Comparison of ENCODE assay signal across 8 mouse cellular contexts in genomic region chr2:173171470-173171869, GRCm38 (mm10). TPM values are rescaled to one million over a fixed set of nuclear protein-coding genes. Genes with fewer than 3 reads are reported as not detected.
DNase-seq lines count a peak whose midpoint lies in the region; ATAC-seq lines count a peak whose summit lies in the region.

No protein-coding gene starts in this region.

- ATAC-seq in forebrain, embryonic 16.5 days: no peak
- ATAC-seq in limb, embryonic 15.5 days (ENCODE audit: insufficient number of reproducible peaks, low FRiP score, low TSS enrichment, low read depth): peak; percentile 26; the same call in 1 of the 2 replicates
- ATAC-seq in monocyte, adult 5-6 weeks (replicated peaks; ENCODE audit: insufficient number of reproducible peaks, low FRiP score, low TSS enrichment, poor library complexity, severe bottlenecking): no peak

- WGBS in forebrain, embryonic 16.5 days: 3% methylated on average over 30 of the region's 30 CpGs
- under 1% methylated on average over 29 of the region's 30 CpGs for WGBS in limb, embryonic 15.5 days

- peak; percentile 17 for DNase-seq in Muller cell, postnatal 12 days (ENCODE audit: inconsistent ontology term)
- peak; percentile 88 for DNase-seq in adrenal gland, adult 2 months
- DNase-seq in induced T-regulatory cell, adult 2 months (ENCODE audit: low read depth): peak; percentile 20
- peak; percentile 68 for DNase-seq in ovary, postnatal 14 days (ENCODE audit: low spot score)
- DNase-seq in layer of hippocampus, postnatal 36 days: no peak

- H3K27me3 ChIP-seq in forebrain, embryonic 16.5 days (replicated peaks; ENCODE audit: control insufficient read depth, insufficient read depth, low read length): no peaks in the 10 kb centered on the region
- peaks cover 4% of the 10 kb centered on the region; the same call in 1 of the 2 replicates for H3K27me3 ChIP-seq in limb, embryonic 15.5 days

- H3K9me3 ChIP-seq in forebrain, embryonic 16.5 days (ENCODE audit: control insufficient read depth, low read length): no peaks in the 10 kb centered on the region
- no peaks in the 10 kb centered on the region for H3K9me3 ChIP-seq in limb, embryonic 15.5 days

- H3K36me3 ChIP-seq in forebrain, embryonic 16.5 days (ENCODE audit: control insufficient read depth, insufficient read depth): no peaks in the 10 kb centered on the region
- H3K36me3 ChIP-seq in limb, embryonic 15.5 days: no peaks in the 10 kb centered on the region

- peak overlapping the region; percentile 31 for H3K9ac ChIP-seq in forebrain, embryonic 16.5 days (replicated peaks; ENCODE audit: low read depth, low read length)
- no peak overlapping the region for H3K9ac ChIP-seq in limb, embryonic 15.5 days

- peaks cover 28% of the 10 kb centered on the region for H3K4me1 ChIP-seq in forebrain, embryonic 16.5 days (replicated peaks; ENCODE audit: control insufficient read depth, insufficient read depth, low read length)
- H3K4me1 ChIP-seq in limb, embryonic 15.5 days: peaks cover 46% of the 10 kb centered on the region

- H3K4me2 ChIP-seq in forebrain, embryonic 16.5 days (ENCODE audit: low read length): peak overlapping the region; percentile 49
- H3K4me2 ChIP-seq in limb, embryonic 15.5 days: peak overlapping the region; percentile 47

- H3K4me3 ChIP-seq in forebrain, embryonic 16.5 days (replicated peaks; ENCODE audit: low read length): peak overlapping the region; percentile 20
- H3K4me3 ChIP-seq in limb, embryonic 15.5 days: peak overlapping the region; percentile 18; the same call in 1 of the 2 replicates

- no peak overlapping the region for H3K27ac ChIP-seq in forebrain, embryonic 16.5 days (ENCODE audit: low read length)
- H3K27ac ChIP-seq in limb, embryonic 15.5 days: peak overlapping the region; percentile 94

RNA-seq across cellular contexts. Expression of gene Pck1, which starts 18.6 kb away (rescaled TPM):
- total RNA-seq in adrenal gland, adult 2 months (2021): 1,000 to 10,000 TPM in 1 of 2 experiments, 100 to 1,000 TPM in 1; 919 to 1,359 TPM
- 84.6 and 134 TPM in 2 replicates for polyA plus RNA-seq in adrenal gland, adult 2 months (2012; rRNA removed)
- not detected in 2 replicates for polyA plus RNA-seq in forebrain, embryonic 16.5 days (2015; fragmentation: Nextera tagmentation; extraction: Ambion mirVana)
- polyA plus RNA-seq in limb, embryonic 15.5 days (2015; fragmentation: Nextera tagmentation; extraction: Ambion mirVana): 0.09 and 0.15 TPM in 2 replicates
- total RNA-seq in monocyte, adult 5-6 weeks (2017): not detected in 3 replicates
- total RNA-seq in layer of hippocampus, postnatal 36 days (2021): not detected

RNA-seq across cellular contexts. Expression of gene Zbp1, which starts 47.3 kb away (rescaled TPM):
- 1 to 10 TPM; 2.7 to 9.0 TPM for total RNA-seq in adrenal gland, adult 2 months (2021)
- 3.3 and 3.8 TPM in 2 replicates for polyA plus RNA-seq in adrenal gland, adult 2 months (2012; rRNA removed)
- not detected in 2 replicates for polyA plus RNA-seq in forebrain, embryonic 16.5 days (2015; fragmentation: Nextera tagmentation; extraction: Ambion mirVana)
- polyA plus RNA-seq in limb, embryonic 15.5 days (2015; fragmentation: Nextera tagmentation; extraction: Ambion mirVana): 0.64 and 0.88 TPM in 2 replicates
- 74.4 to 86.1 TPM (median 81.1 TPM) in 3 replicates for total RNA-seq in monocyte, adult 5-6 weeks (2017)
- total RNA-seq in layer of hippocampus, postnatal 36 days (2021): under 1 TPM in 1 of 2 experiments, not detected in 1; 0.35 TPM

RNA-seq across cellular contexts. Expression of gene Ctcfl, which starts 52.1 kb away (rescaled TPM):
- total RNA-seq in adrenal gland, adult 2 months (2021): under 1 TPM; 0.10 to 0.12 TPM
- polyA plus RNA-seq in adrenal gland, adult 2 months (2012; rRNA removed): not detected in 2 replicates
- polyA plus RNA-seq in forebrain, embryonic 16.5 days (2015; fragmentation: Nextera tagmentation; extraction: Ambion mirVana): not detected in 2 replicates
- 0.05 and 0.09 TPM in 2 replicates for polyA plus RNA-seq in limb, embryonic 15.5 days (2015; fragmentation: Nextera tagmentation; extraction: Ambion mirVana)
- total RNA-seq in monocyte, adult 5-6 weeks (2017): not detected in 3 replicates
- not detected for total RNA-seq in layer of hippocampus, postnatal 36 days (2021)

Comparison
In these comparisons a context has a peak if more than half of its experiments do, and no peak if none do; other contexts are left out.
1. DNase-seq: peak in Muller cell, postnatal 12 days (single experiment), adrenal gland, adult 2 months (single experiment), induced T-regulatory cell, adult 2 months (single experiment) and ovary, postnatal 14 days (single experiment); none in layer of hippocampus, postnatal 36 days (0 of 2).
2. RNA of gene Pck1, which starts 18.6 kb away (total RNA-seq): 919 to 1,359 TPM in adrenal gland, adult 2 months; not detected in monocyte, adult 5-6 weeks and not detected in layer of hippocampus, postnatal 36 days; every median in the first group is over 100 times any median in the second.